Mouse (Mus musculus) neural tube, embryonic 14.5 days (tissue): Measurements from ENCODE around the gene Gramd2. TPM values are rescaled to one million over a fixed set of nuclear protein-coding genes. Genes with fewer than 3 reads are reported as not detected.

Source experiments
- ATAC-seq: fragments of 200-750 bp; cut with Nextera tagmentation; 2 replicates; pipeline ENCODE4 v1.8.0; 2017; ENCODE audit warnings: low read depth, mild to moderate bottlenecking, moderate TSS enrichment, moderate library complexity
- H3K27ac ChIP-seq: fragments of 300-500 bp; sonication (generic); 2 replicates; pipeline ENCODE4 v1.5.1; 2014; ENCODE audit warnings: low read depth, mild to moderate bottlenecking, control low read depth, low read length, moderate library complexity, mixed read lengths
- H3K27me3 ChIP-seq: fragments of 300-500 bp; sonication (generic); 2 replicates; pipeline ENCODE4 v1.6.1; 2014; ENCODE audit warnings: low read length; ENCODE audit not compliant: control insufficient read depth, insufficient read depth
- H3K36me3 ChIP-seq: fragments of 300-500 bp; sonication (generic); 2 replicates; pipeline ENCODE4 v1.6.1; 2014; ENCODE audit warnings: low read length, mixed read lengths; ENCODE audit not compliant: control insufficient read depth, insufficient read depth
- H3K4me1 ChIP-seq: fragments of 300-500 bp; sonication (generic); 2 replicates; pipeline ENCODE4 v1.6.1; 2014; ENCODE audit warnings: low read length; ENCODE audit not compliant: control insufficient read depth, insufficient read depth
- H3K4me2 ChIP-seq: fragments of 300-500 bp; sonication (generic); 2 replicates; pipeline ENCODE4 v1.6.1; 2014; ENCODE audit warnings: mild to moderate bottlenecking, low read depth, low read length, control low read depth
- H3K4me3 ChIP-seq: fragments of 300-500 bp; sonication (generic); 2 replicates; pipeline ENCODE4 v1.5.1; 2014; ENCODE audit warnings: low read depth, low read length, control low read depth, mixed read lengths
- H3K9ac ChIP-seq: fragments of 300-500 bp; sonication (generic); replicated peaks from 2 replicates; pipeline ENCODE4 v1.6.1; 2014; ENCODE audit warnings: low read depth, mild to moderate bottlenecking, control low read depth, low read length, mixed read lengths
- H3K9me3 ChIP-seq: fragments of 300-500 bp; sonication (generic); 2 replicates; pipeline ENCODE4 v1.6.1; 2016; ENCODE audit warnings: low read length; ENCODE audit not compliant: control insufficient read depth
- WGBS: fragments of 180-500 bp; shearing (Covaris S2); extraction: QIAGEN DNeasy Blood & Tissue Kit; methylation state at CpG from one replicate; pipeline ENCODE4 v1.1.7; 2014; 5-methylcytosine and 5-hydroxymethylcytosine counted together
- polyA plus RNA-seq: library from polyadenylated mRNA; unstranded; fragments of >200 nt; fragmentation: Nextera tagmentation; extraction: Ambion mirVana; gene quantifications from 2 replicates; pipeline ENCODE4 v1.2.1, GENCODE M21; 2014

The Gramd2 gene
- polyA plus RNA-seq, 1 experiment from 2014 or later: 6.0 TPM

- H3K27ac ChIP-seq: no peak overlapping the region
- H3K9me3 ChIP-seq: no peaks in the 10 kb centered on the region
- H3K9ac ChIP-seq: no peak overlapping the region
- no peak overlapping the region for H3K4me3 ChIP-seq
- 21% methylated on average over 1 of the region's 1 CpGs for WGBS
- H3K27me3 ChIP-seq: peaks cover 7% of the 10 kb centered on the region
- peaks cover 44% of the 10 kb centered on the region for H3K36me3 ChIP-seq
- no peak overlapping the region for H3K4me2 ChIP-seq
- H3K4me1 ChIP-seq: peaks cover 7% of the 10 kb centered on the region; the same call in 1 of the 2 replicates
- ATAC-seq: peak; percentile 35; the same call in 1 of the 2 replicates
Measured at GRCm38 (mm10) chr9:59678313-59678712, 1.6 kb upstream of the Gramd2 start.

- H3K27ac ChIP-seq: no peak overlapping the region
- H3K4me1 ChIP-seq: peaks cover 7% of the 10 kb centered on the region; the same call in 1 of the 2 replicates
- H3K4me2 ChIP-seq: peak overlapping the region; percentile 86
- ATAC-seq: 0 out of 2 replicates have a peak, but pooled peaks have one; percentile 15
- H3K27me3 ChIP-seq: peaks cover 7% of the 10 kb centered on the region
- 8% methylated on average over 16 of the region's 16 CpGs for WGBS
- H3K36me3 ChIP-seq: peaks cover 32% of the 10 kb centered on the region
- no peaks in the 10 kb centered on the region for H3K9me3 ChIP-seq
- peak overlapping the region; percentile 48 for H3K4me3 ChIP-seq
- H3K9ac ChIP-seq: peak overlapping the region; percentile 56
Measured at GRCm38 (mm10) chr9:59680534-59680875, 561 bp downstream of the Gramd2 start.

GRCm38 (mm10) chr9:59684020-59684419 lies 4.1 kb downstream of the Gramd2 start:
- H3K36me3 ChIP-seq: 0 out of 2 replicates have a peak, but pooled peaks cover 4% of the 10 kb centered on the region
- peaks cover 7% of the 10 kb centered on the region; the same call in 1 of the 2 replicates for H3K4me1 ChIP-seq
- no peak for ATAC-seq
- H3K4me3 ChIP-seq: no peak overlapping the region
- no peak overlapping the region for H3K4me2 ChIP-seq
- WGBS: 82% methylated on average over 2 of the region's 2 CpGs
- no peak overlapping the region for H3K9ac ChIP-seq
- peaks cover 7% of the 10 kb centered on the region for H3K27me3 ChIP-seq
- H3K27ac ChIP-seq: no peak overlapping the region
- H3K9me3 ChIP-seq: no peaks in the 10 kb centered on the region

- Histone ChIP-seq H3K9ac (no peak overlapping the region), H3K4me2 (no peak overlapping the region), H3K27ac (no peak overlapping the region), H3K4me3 (no peak overlapping the region), H3K27me3 (no peaks in the 10 kb centered on the region), H3K9me3 (no peaks in the 10 kb centered on the region), H3K36me3 (no peaks in the 10 kb centered on the region), H3K4me1 (peaks cover 5% of the 10 kb centered on the region; the same call in 1 of the 2 replicates)
- WGBS: 48% methylated on average over 6 of the region's 6 CpGs
- no peak for ATAC-seq
Measured at GRCm38 (mm10) chr9:59687416-59688046, 7.6 kb downstream of the Gramd2 start.

GRCm38 (mm10) chr9:59691635-59692094 lies 11.7 kb downstream of the Gramd2 start:
- Histone ChIP-seq H3K4me3 (peak overlapping the region; percentile 12), H3K36me3 (no peaks in the 10 kb centered on the region), H3K9me3 (no peaks in the 10 kb centered on the region), H3K4me1 (peaks cover 5% of the 10 kb centered on the region; the same call in 1 of the 2 replicates), H3K27ac (0 out of 2 replicates have a peak overlapping the region, but pooled peaks have one; percentile 24), H3K4me2 (peak overlapping the region; percentile 42), H3K9ac (0 out of 2 replicates have a peak overlapping the region, but pooled peaks have one; percentile 32), H3K27me3 (no peaks in the 10 kb centered on the region)
- peak; percentile 90 for ATAC-seq
- 3% methylated on average over 23 of the region's 23 CpGs for WGBS

- H3K27ac ChIP-seq: peak overlapping the region; percentile 34; the same call in 1 of the 2 replicates
- peak; percentile 81 for ATAC-seq
- WGBS: 35% methylated on average over 9 of the region's 9 CpGs
Measured at GRCm38 (mm10) chr9:59692145-59692544, 12.2 kb downstream of the Gramd2 start.

GRCm38 (mm10) chr9:59694571-59695450 lies 14.9 kb downstream of the Gramd2 start:
- H3K36me3 ChIP-seq: no peaks in the 10 kb centered on the region
- H3K27ac ChIP-seq: no peak overlapping the region
- WGBS: 61% methylated on average over 16 of the region's 16 CpGs
- no peaks in the 10 kb centered on the region for H3K9me3 ChIP-seq
- H3K4me3 ChIP-seq: no peak overlapping the region
- no peak overlapping the region for H3K9ac ChIP-seq
- H3K27me3 ChIP-seq: no peaks in the 10 kb centered on the region
- H3K4me1 ChIP-seq: peaks cover 5% of the 10 kb centered on the region; the same call in 1 of the 2 replicates
- ATAC-seq: no peak
- H3K4me2 ChIP-seq: no peak overlapping the region

More at GRCm38 (mm10) chr9:59692145-59692544, 12.2 kb downstream of the Gramd2 start:
- Histone ChIP-seq H3K9ac (0 out of 2 replicates have a peak overlapping the region, but pooled peaks have one; percentile 32), H3K4me1 (peaks cover 5% of the 10 kb centered on the region; the same call in 1 of the 2 replicates), H3K9me3 (no peaks in the 10 kb centered on the region), H3K4me3 (peak overlapping the region; percentile 12), H3K36me3 (no peaks in the 10 kb centered on the region), H3K4me2 (peak overlapping the region; percentile 42), H3K27me3 (no peaks in the 10 kb centered on the region)

GRCm38 (mm10) chr9:59695451-59695813 lies 15.5 kb downstream of the Gramd2 start:
- WGBS: 42% methylated on average over 3 of the region's 3 CpGs
- no peaks in the 10 kb centered on the region for H3K9me3 ChIP-seq
- H3K4me2 ChIP-seq: no peak overlapping the region
- H3K36me3 ChIP-seq: no peaks in the 10 kb centered on the region
- no peak overlapping the region for H3K27ac ChIP-seq
- H3K27me3 ChIP-seq: no peaks in the 10 kb centered on the region
- H3K9ac ChIP-seq: no peak overlapping the region
- no peak overlapping the region for H3K4me3 ChIP-seq
- H3K4me1 ChIP-seq: peaks cover 5% of the 10 kb centered on the region; the same call in 1 of the 2 replicates
- no peak for ATAC-seq
